9 mouse cellular contexts compared by ENCODE assay signal in the genomic region with DNA sequence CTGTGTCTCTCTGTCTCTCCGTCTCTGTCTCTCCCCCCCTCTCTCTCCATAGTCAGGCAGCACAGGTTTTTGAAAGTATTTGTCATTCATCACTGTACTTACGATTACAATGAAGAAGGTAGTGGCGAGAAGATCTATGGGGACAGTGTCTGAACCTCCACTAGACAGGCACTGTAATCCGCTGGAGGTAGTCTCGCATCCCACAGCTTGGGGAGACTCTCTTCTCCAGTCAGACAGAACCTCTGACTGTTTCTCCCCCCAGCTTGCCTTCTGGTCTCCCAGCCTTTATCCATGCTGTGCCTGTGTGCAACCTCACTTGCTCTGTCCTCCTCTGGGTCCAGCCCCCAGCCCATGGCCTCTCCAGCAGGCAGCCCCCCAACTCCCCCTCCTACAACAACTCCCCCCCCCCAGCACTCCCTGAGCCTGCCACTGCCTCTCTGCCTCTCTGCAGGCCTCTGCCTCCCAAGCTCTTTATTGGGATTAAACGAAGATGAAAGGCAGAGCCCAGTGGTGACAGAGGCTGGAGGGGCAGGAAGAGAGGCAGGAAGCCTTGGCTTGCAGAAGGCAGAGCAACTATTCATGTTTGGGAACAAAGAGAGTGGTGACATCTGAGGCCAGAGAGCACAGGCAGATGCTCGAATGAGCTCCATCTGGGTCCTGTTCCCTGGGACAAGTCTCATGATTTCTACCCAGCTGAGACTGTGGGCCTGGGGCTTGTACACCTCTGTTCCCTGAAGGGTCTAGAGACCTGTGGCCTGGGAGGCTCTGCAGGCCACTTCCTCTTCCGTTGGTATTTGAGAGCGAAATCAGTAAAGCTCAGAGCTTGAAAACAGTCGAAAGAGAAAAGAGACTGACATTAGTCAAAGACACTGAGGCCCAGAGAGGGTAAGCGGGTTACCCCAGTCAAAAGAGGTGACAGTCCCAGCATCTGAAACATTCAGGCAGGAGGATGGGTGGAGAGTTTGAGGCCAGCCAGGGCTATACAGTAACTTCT. TPM values are rescaled to one million over a fixed set of nuclear protein-coding genes. Genes with fewer than 3 reads are reported as not detected.
DNase-seq lines count a peak whose midpoint lies in the region; ATAC-seq and TF ChIP-seq lines count a peak whose summit lies in the region.
"Had no signal": no experiment of that assay in that cellular context is flagged by ENCODE, and none has a peak within 500 bp of the region (broad histone marks: within the 10 kb centered on the region; RNA-seq: fewer than 3 reads in every experiment).

No protein-coding gene starts in this region.

- WGBS in spleen, adult 2 months = 47% methylated on average over 11 of the region's 11 CpGs
- 40% methylated on average over 11 of the region's 11 CpGs for WGBS in limb, embryonic 13.5 days
- WGBS in stomach, embryonic 15.5 days = 49% methylated on average over 11 of the region's 11 CpGs

- H3K27ac ChIP-seq in gastrocnemius, adult 2 months = no peak overlapping the region
- H3K27ac ChIP-seq in spleen, adult 2 months (ENCODE audit: insufficient read depth, low read length) = peak overlapping the region; percentile 76
- H3K27ac ChIP-seq in limb, embryonic 13.5 days = peak overlapping the region; percentile 22
- peak overlapping the region; percentile 19 for H3K27ac ChIP-seq in stomach, embryonic 15.5 days

- H3K4me3 ChIP-seq in gastrocnemius, adult 2 months = peak overlapping the region; percentile 17; the same call in 1 of the 2 replicates
- H3K4me3 ChIP-seq in spleen, adult 2 months (ENCODE audit: extremely low read depth, insufficient read depth, insufficient read length) = no peak overlapping the region; the same call in 1 of the 2 replicates
- H3K4me3 ChIP-seq in limb, embryonic 13.5 days = no peak overlapping the region
- H3K4me3 ChIP-seq in stomach, embryonic 15.5 days (replicated peaks) = no peak overlapping the region

- no peak for TF ChIP-seq CTCF in gastrocnemius, adult 2 months (IDR thresholded peaks at IDR 0.05)
- no peak for TF ChIP-seq CTCF in spleen, adult 2 months (IDR thresholded peaks at IDR 0.05; ENCODE audit: extremely low read depth, insufficient read depth, insufficient read length, insufficient replicate concordance)

- H3K4me1 ChIP-seq in spleen, adult 2 months (ENCODE audit: control insufficient read depth, insufficient read depth, insufficient read length) = peaks cover 26% of the 10 kb centered on the region; the same call in 1 of the 2 replicates
- H3K4me1 ChIP-seq in limb, embryonic 13.5 days = peaks cover 60% of the 10 kb centered on the region
- peaks cover 46% of the 10 kb centered on the region for H3K4me1 ChIP-seq in stomach, embryonic 15.5 days

- no peaks in the 10 kb centered on the region; the same call in 1 of the 2 replicates for H3K36me3 ChIP-seq in spleen, adult 2 months (ENCODE audit: control insufficient read depth, insufficient read depth, low read length)
- no peaks in the 10 kb centered on the region for H3K36me3 ChIP-seq in limb, embryonic 13.5 days
- no peaks in the 10 kb centered on the region for H3K36me3 ChIP-seq in stomach, embryonic 15.5 days

- no peak overlapping the region for H3K4me2 ChIP-seq in limb, embryonic 13.5 days (replicated peaks)
- no peak overlapping the region for H3K4me2 ChIP-seq in stomach, embryonic 15.5 days

- ATAC-seq in limb, embryonic 13.5 days (ENCODE audit: low FRiP score, low read depth) = no peak
- no peak for ATAC-seq in stomach, embryonic 15.5 days (ENCODE audit: insufficient read depth, low FRiP score, low read depth)

- intact Hi-C loops in gastrocnemius, adult 2 months (cut with DNase I) = no loop called here

- no peaks in the 10 kb centered on the region for H3K27me3 ChIP-seq in spleen, adult 2 months (ENCODE audit: control insufficient read depth, insufficient read depth, low read length)
- peaks cover 36% of the 10 kb centered on the region for H3K27me3 ChIP-seq in limb, embryonic 13.5 days
- peaks cover 7% of the 10 kb centered on the region for H3K27me3 ChIP-seq in stomach, embryonic 15.5 days (replicated peaks)

- no peak for TF ChIP-seq POLR2A in spleen, adult 2 months (IDR thresholded peaks at IDR 0.05; ENCODE audit: low read depth, low read length)

- no peaks in the 10 kb centered on the region for H3K9me3 ChIP-seq in limb, embryonic 13.5 days
- no peaks in the 10 kb centered on the region for H3K9me3 ChIP-seq in stomach, embryonic 15.5 days

- peak overlapping the region; percentile 50 for H3K9ac ChIP-seq in limb, embryonic 13.5 days
- no peak overlapping the region for H3K9ac ChIP-seq in stomach, embryonic 15.5 days

- DNase-seq in gastrocnemius, adult 2 months = no peak
- no peak for DNase-seq in gastrocnemius, adult 18-20 months (ENCODE audit: low spot score)
- peak in 1 of 2 experiments; percentile 25 for DNase-seq in spleen, adult 2 months (ENCODE audit: low read depth in 1 of 2, low spot score in 2 of 2)
- no peak for DNase-seq in spleen, postnatal 4 days (ENCODE audit: low spot score in 2 of 2)
- DNase-seq in layer of hippocampus, adult 9-10 months (ENCODE audit: low spot score) = no peak
- DNase-seq in layer of hippocampus, postnatal 14 days (ENCODE audit: low spot score in 2 of 2) = no peak
- DNase-seq: lung, postnatal 10 days had no signal

RNA-seq across cellular contexts. Expression of gene Nfam1, which starts 3.1 kb away (rescaled TPM):
- total RNA-seq in gastrocnemius, adult 2 months (2021) = under 1 TPM; 0.41 to 0.98 TPM
- total RNA-seq in gastrocnemius, adult 18-20 months (2021) = under 1 TPM; 0.66 to 0.78 TPM
- 30.7 and 31.0 TPM in 2 replicates for polyA plus RNA-seq in spleen, adult 2 months (2012; rRNA removed)
- 3.4 TPM in 2 replicates for polyA plus RNA-seq in limb, embryonic 13.5 days (2015; fragmentation: Nextera tagmentation; extraction: Ambion mirVana)
- 5.6 and 5.9 TPM in 2 replicates for polyA plus RNA-seq in stomach, embryonic 15.5 days (2015; fragmentation: Nextera tagmentation; extraction: Ambion mirVana)
- 1 to 10 TPM; 2.3 to 2.4 TPM for total RNA-seq in layer of hippocampus, postnatal 14 days (2021)

RNA-seq across cellular contexts. Expression of gene Tcf20, which starts 42.4 kb away (rescaled TPM):
- total RNA-seq in gastrocnemius, adult 2 months (2021) = 10 to 100 TPM; 28.9 to 33.6 TPM
- total RNA-seq in gastrocnemius, adult 18-20 months (2021) = 10 to 100 TPM; 33.2 to 36.0 TPM
- 21.4 and 27.0 TPM in 2 replicates for polyA plus RNA-seq in spleen, adult 2 months (2012; rRNA removed)
- polyA plus RNA-seq in limb, embryonic 13.5 days (2015; fragmentation: Nextera tagmentation; extraction: Ambion mirVana) = 13.9 and 14.3 TPM in 2 replicates
- 8.3 and 8.6 TPM in 2 replicates for polyA plus RNA-seq in stomach, embryonic 15.5 days (2015; fragmentation: Nextera tagmentation; extraction: Ambion mirVana)
- 100 to 1,000 TPM; 155 to 157 TPM for total RNA-seq in layer of hippocampus, postnatal 14 days (2021)

RNA-seq across cellular contexts. Expression of gene Serhl, which starts 59.3 kb away (rescaled TPM):
- total RNA-seq in gastrocnemius, adult 2 months (2021) = 10 to 100 TPM; 22.8 to 29.1 TPM
- total RNA-seq in gastrocnemius, adult 18-20 months (2021) = 10 to 100 TPM; 26.9 to 33.9 TPM
- polyA plus RNA-seq in spleen, adult 2 months (2012; rRNA removed) = 31.4 and 37.1 TPM in 2 replicates
- 58.9 and 59.5 TPM in 2 replicates for polyA plus RNA-seq in limb, embryonic 13.5 days (2015; fragmentation: Nextera tagmentation; extraction: Ambion mirVana)
- polyA plus RNA-seq in stomach, embryonic 15.5 days (2015; fragmentation: Nextera tagmentation; extraction: Ambion mirVana) = 54.2 and 56.2 TPM in 2 replicates
- 10 to 100 TPM in 1 of 2 experiments, 1 to 10 TPM in 1; 9.0 to 15.0 TPM for total RNA-seq in layer of hippocampus, postnatal 14 days (2021)

Comparison
In these comparisons a context has a peak if more than half of its experiments do, and no peak if none do; other contexts are left out.
1. RNA of gene Tcf20, which starts 42.4 kb away (total RNA-seq): 155 to 157 TPM in layer of hippocampus, postnatal 14 days; 33.2 to 36.0 TPM in gastrocnemius, adult 18-20 months and 28.9 to 33.6 TPM in gastrocnemius, adult 2 months; every median in the first group is over 4 times any median in the second.